Mouse (Mus musculus): ENCODE data around the gene Tsga10ip. TPM values are rescaled to one million over a fixed set of nuclear protein-coding genes. Genes with fewer than 3 reads are reported as not detected.
A peak's percentile ranks its signal among the peaks of the same experiment; 100 is the strongest.

Tsga10ip gene
- polyA plus RNA-seq, 1 experiment = 0.37 TPM

DNA sequence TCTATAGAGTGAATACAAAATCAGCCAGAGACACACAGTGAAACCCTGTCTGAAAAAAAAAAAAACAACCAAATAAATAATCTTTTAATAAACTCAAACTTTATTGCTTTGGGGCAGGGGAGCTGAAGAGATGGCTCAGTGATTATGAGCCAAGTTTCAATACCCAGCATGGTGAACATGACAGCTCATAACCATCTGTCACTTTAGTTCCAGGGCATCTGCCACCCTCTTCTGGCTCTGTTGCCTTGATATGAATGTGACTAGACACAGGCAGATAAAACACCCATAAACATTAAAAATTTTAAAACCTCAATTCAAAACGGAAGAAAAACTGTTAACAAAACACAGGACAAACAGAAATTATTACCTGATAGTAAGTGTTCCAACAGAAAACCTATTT lies 24.9 kb downstream of the Tsga10ip start:
- Histone ChIP-seq H3K79me2 (ENCODE audit: control insufficient read depth, insufficient read depth) (no peaks in the 10 kb centered on the region), H3K27me3 (ENCODE audit: control insufficient read depth, insufficient read depth, insufficient read length) (no peaks in the 10 kb centered on the region), H3ac (ENCODE audit: control insufficient read depth, insufficient read length) (no peak overlapping the region), H3K4me3 (no peak overlapping the region), H3K36me3 (ENCODE audit: control insufficient read depth, insufficient read depth) (peaks cover 20% of the 10 kb centered on the region), H3K4me2 (ENCODE audit: low read depth) (no peak overlapping the region)
- no peak for TF ChIP-seq MYOG (IDR thresholded peaks at IDR 0.05; ENCODE audit: control insufficient read depth in 1 of 3, insufficient read depth in 1 of 3, insufficient read length in 2 of 3, low read depth in 2 of 3)
- no peak for TF ChIP-seq CEBPB (IDR thresholded peaks at IDR 0.05; ENCODE audit: insufficient read depth, poor library complexity, severe bottlenecking)
- TF ChIP-seq POLR2A (IDR thresholded peaks at IDR 0.05; ENCODE audit: insufficient read length, low read depth) = no peak
- TF ChIP-seq SRF (IDR thresholded peaks at IDR 0.05; ENCODE audit: control insufficient read depth, insufficient read length, low read depth) = no peak

DNA sequence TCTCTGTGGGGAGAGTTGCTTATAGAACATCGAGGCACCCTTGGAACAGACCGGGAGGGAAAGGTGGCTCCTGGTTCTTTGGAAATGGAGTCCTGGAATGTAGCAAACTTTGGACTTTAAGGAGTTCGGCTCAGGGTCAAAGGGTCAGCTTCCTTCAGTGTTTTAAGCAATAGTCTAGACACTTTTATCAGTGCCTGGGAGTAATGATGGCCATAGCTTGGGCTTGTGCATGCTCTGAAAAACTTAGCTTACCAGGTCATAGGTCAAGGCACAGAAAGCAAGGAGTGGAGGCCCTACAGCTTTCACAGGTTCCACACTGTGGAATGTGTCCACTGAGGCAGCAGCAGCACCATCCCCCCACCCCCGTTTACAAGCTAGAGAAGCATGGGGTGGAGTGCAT lies 27.6 kb downstream of the Tsga10ip start:
- peaks cover 35% of the 10 kb centered on the region for H3K36me3 ChIP-seq (ENCODE audit: control insufficient read depth, insufficient read depth)
- no peak overlapping the region for H3K4me3 ChIP-seq
- H3K79me2 ChIP-seq (ENCODE audit: control insufficient read depth, insufficient read depth) = no peaks in the 10 kb centered on the region
- no peak overlapping the region for H3ac ChIP-seq (ENCODE audit: control insufficient read depth, insufficient read length)
- no peak overlapping the region for H3K4me2 ChIP-seq (ENCODE audit: low read depth)
- no peaks in the 10 kb centered on the region for H3K27me3 ChIP-seq (ENCODE audit: control insufficient read depth, insufficient read depth, insufficient read length)
- no peak for TF ChIP-seq SRF (IDR thresholded peaks at IDR 0.05; ENCODE audit: control insufficient read depth, insufficient read length, low read depth)
- no peak for TF ChIP-seq REST (IDR thresholded peaks at IDR 0.05; ENCODE audit: insufficient read depth, insufficient read length)
- no peak for TF ChIP-seq MAX (IDR thresholded peaks at IDR 0.05; ENCODE audit: low read depth)
- peak; percentile 38 for TF ChIP-seq POLR2AphosphoS2 (IDR thresholded peaks at IDR 0.05; ENCODE audit: insufficient read length, low read depth)
- TF ChIP-seq CEBPB (IDR thresholded peaks at IDR 0.05; ENCODE audit: insufficient read depth, poor library complexity, severe bottlenecking) = no peak

DNA sequence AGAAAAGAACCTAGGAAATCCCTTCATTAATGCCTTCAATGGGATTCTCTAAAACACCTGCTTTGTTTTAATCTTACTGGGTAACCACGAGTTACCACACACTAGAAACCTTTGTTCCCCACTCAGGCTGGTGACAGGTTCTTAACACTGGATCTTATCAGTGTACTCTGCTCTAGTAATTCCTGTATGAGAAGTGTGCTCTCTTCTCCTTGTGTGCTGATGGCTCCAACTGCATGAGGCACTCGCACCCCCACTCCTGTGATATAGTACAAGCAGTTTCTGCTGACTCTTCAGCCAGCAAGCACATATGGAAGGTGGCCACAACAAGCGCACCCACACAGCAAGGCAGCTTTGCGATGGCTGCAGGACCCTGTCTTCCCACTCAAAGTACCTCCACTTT lies 28.1 kb downstream of the Tsga10ip start:
- TF ChIP-seq POLR2AphosphoS2 (IDR thresholded peaks at IDR 0.05; ENCODE audit: insufficient read length, low read depth) (no peak), CEBPB (IDR thresholded peaks at IDR 0.05; ENCODE audit: insufficient read depth, poor library complexity, severe bottlenecking) (no peak)
- Histone ChIP-seq H3K4me2 (ENCODE audit: low read depth) (no peak overlapping the region), H3ac (ENCODE audit: control insufficient read depth, insufficient read length) (no peak overlapping the region), H3K27me3 (ENCODE audit: control insufficient read depth, insufficient read depth, insufficient read length) (no peaks in the 10 kb centered on the region), H3K36me3 (ENCODE audit: control insufficient read depth, insufficient read depth) (peaks cover 39% of the 10 kb centered on the region), H3K79me2 (ENCODE audit: control insufficient read depth, insufficient read depth) (peaks cover 3% of the 10 kb centered on the region), H3K4me3 (no peak overlapping the region)

DNA sequence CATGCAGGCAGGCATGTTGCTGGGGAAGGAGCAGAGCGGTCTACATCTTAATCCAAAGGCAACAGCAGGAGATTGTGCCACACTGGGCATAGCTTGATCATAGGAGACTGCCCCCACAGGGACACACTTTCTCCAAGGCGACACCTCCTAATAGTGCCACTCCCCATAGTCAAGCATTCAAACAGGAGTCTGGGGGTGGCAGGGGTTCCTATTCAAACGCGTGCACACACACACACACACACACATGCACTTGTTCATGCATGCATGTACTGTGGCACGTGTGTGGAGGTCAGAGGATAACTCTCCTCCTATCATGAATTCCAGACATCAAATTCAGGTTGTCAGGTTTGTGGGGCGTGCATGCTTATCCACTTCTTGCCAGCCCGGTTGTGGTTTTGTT lies 29.6 kb downstream of the Tsga10ip start:
- Histone ChIP-seq H3K36me3 (ENCODE audit: control insufficient read depth, insufficient read depth) (peaks cover 39% of the 10 kb centered on the region), H3ac (ENCODE audit: control insufficient read depth, insufficient read length) (no peak overlapping the region), H3K4me3 (no peak overlapping the region), H3K27me3 (ENCODE audit: control insufficient read depth, insufficient read depth, insufficient read length) (no peaks in the 10 kb centered on the region), H3K4me2 (ENCODE audit: low read depth) (no peak overlapping the region), H3K79me2 (ENCODE audit: control insufficient read depth, insufficient read depth) (peaks cover 17% of the 10 kb centered on the region)
- TF ChIP-seq CEBPB (IDR thresholded peaks at IDR 0.05; ENCODE audit: insufficient read depth, poor library complexity, severe bottlenecking) (no peak), POLR2AphosphoS2 (IDR thresholded peaks at IDR 0.05; ENCODE audit: insufficient read length, low read depth) (peak; percentile 65), E2F4 (IDR thresholded peaks at IDR 0.05; ENCODE audit: insufficient read depth) (no peak), MYOG (IDR thresholded peaks at IDR 0.05; ENCODE audit: control insufficient read depth in 1 of 3, insufficient read depth in 1 of 3, insufficient read length in 2 of 3, low read depth in 2 of 3) (no peak)

DNA sequence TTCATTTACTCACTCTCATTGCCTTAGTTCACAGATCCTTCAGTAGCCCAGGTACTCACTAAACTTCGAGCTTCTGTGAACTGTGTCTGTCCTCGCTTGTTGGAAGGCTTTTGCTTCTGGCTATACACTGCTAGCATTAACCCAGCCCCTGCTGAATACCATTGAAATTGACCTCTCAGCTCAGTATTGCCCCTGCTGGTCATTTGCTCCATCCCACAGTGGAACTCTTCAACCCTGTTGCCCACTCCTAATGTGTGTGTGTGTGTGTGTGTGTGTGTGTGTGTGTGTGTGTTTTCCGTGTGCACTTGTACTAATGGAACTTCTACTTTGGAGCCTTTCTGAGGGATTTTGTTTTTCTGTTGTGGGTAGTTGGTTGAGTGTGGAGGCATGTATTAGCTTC lies 31.4 kb downstream of the Tsga10ip start:
- no peak overlapping the region for H3ac ChIP-seq (ENCODE audit: control insufficient read depth, insufficient read length)
- TF ChIP-seq MYOD1 (IDR thresholded peaks at IDR 0.05; ENCODE audit: control insufficient read depth in 1 of 3, insufficient read length in 2 of 3, low read depth in 2 of 3) (no peak), POLR2A (IDR thresholded peaks at IDR 0.05; ENCODE audit: insufficient read length, low read depth) (no peak), SRF (IDR thresholded peaks at IDR 0.05; ENCODE audit: control insufficient read depth, insufficient read length, low read depth) (no peak), CEBPB (IDR thresholded peaks at IDR 0.05; ENCODE audit: insufficient read depth, poor library complexity, severe bottlenecking) (no peak), TCF3 (IDR thresholded peaks at IDR 0.05; ENCODE audit: insufficient read length, low read depth) (no peak), MYOG (IDR thresholded peaks at IDR 0.05; ENCODE audit: control insufficient read depth in 1 of 3, insufficient read depth in 1 of 3, insufficient read length in 2 of 3, low read depth in 2 of 3) (no peak), TCF12 (IDR thresholded peaks at IDR 0.05; ENCODE audit: insufficient read depth, poor library complexity, severe bottlenecking) (no peak), E2F4 (IDR thresholded peaks at IDR 0.05; ENCODE audit: insufficient read depth) (no peak), REST (IDR thresholded peaks at IDR 0.05; ENCODE audit: insufficient read depth, insufficient read length) (no peak), MAX (IDR thresholded peaks at IDR 0.05; ENCODE audit: low read depth) (no peak), POLR2AphosphoS2 (IDR thresholded peaks at IDR 0.05; ENCODE audit: insufficient read length, low read depth) (no peak), USF1 (IDR thresholded peaks at IDR 0.05; ENCODE audit: low read depth) (no peak)
- peaks cover 28% of the 10 kb centered on the region for H3K79me2 ChIP-seq (ENCODE audit: control insufficient read depth, insufficient read depth)
- H3K36me3 ChIP-seq (ENCODE audit: control insufficient read depth, insufficient read depth) = peaks cover 35% of the 10 kb centered on the region
- H3K4me2 ChIP-seq (ENCODE audit: low read depth) = no peak overlapping the region
- no peak overlapping the region for H3K4me3 ChIP-seq
- H3K27me3 ChIP-seq (ENCODE audit: control insufficient read depth, insufficient read depth, insufficient read length) = no peaks in the 10 kb centered on the region

DNA sequence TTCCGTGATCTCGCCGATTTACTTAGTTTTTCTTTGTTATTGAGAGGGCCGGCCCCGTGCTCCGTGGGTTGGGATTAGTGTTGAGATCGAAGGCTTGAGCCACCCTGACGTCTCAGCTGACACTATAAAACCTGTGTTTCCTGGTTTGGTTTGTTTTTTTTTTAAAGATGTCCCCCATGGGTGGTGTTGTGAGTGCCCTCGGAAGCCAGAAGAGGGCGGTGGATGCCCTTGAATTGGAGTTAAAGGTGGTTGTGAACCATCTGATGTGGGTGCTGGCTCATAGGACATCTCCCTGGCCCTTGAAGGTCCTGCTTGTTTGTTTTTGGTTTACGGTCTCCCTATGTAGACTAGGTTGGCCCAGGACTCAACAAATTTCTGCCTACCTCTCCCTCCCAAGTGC lies 34.9 kb downstream of the Tsga10ip start:
- Histone ChIP-seq H3K4me2 (ENCODE audit: low read depth) (peak overlapping the region; percentile 92), H3ac (ENCODE audit: control insufficient read depth, insufficient read length) (peak overlapping the region; percentile 69), H3K79me2 (ENCODE audit: control insufficient read depth, insufficient read depth) (peaks cover 55% of the 10 kb centered on the region), H3K4me3 (peak overlapping the region; percentile 93), H3K27me3 (ENCODE audit: control insufficient read depth, insufficient read depth, insufficient read length) (no peaks in the 10 kb centered on the region), H3K36me3 (ENCODE audit: control insufficient read depth, insufficient read depth) (peaks cover 30% of the 10 kb centered on the region)
- TF ChIP-seq MAX (IDR thresholded peaks at IDR 0.05; ENCODE audit: low read depth) (no peak), REST (IDR thresholded peaks at IDR 0.05; ENCODE audit: insufficient read depth, insufficient read length) (no peak), MYOD1 (IDR thresholded peaks at IDR 0.05; ENCODE audit: control insufficient read depth in 1 of 3, insufficient read length in 2 of 3, low read depth in 2 of 3) (no peak), CEBPB (IDR thresholded peaks at IDR 0.05; ENCODE audit: insufficient read depth, poor library complexity, severe bottlenecking) (no peak), TCF12 (IDR thresholded peaks at IDR 0.05; ENCODE audit: insufficient read depth, poor library complexity, severe bottlenecking) (no peak), TCF3 (IDR thresholded peaks at IDR 0.05; ENCODE audit: insufficient read length, low read depth) (no peak), SRF (IDR thresholded peaks at IDR 0.05; ENCODE audit: control insufficient read depth, insufficient read length, low read depth) (no peak)
